Mouse (Mus musculus): Measurements from ENCODE around the gene Olfr728. TPM values are rescaled to one million over a fixed set of nuclear protein-coding genes. Genes with fewer than 3 reads are reported as not detected.

The Olfr728 gene
- total RNA-seq (2022) = not detected

DNA sequence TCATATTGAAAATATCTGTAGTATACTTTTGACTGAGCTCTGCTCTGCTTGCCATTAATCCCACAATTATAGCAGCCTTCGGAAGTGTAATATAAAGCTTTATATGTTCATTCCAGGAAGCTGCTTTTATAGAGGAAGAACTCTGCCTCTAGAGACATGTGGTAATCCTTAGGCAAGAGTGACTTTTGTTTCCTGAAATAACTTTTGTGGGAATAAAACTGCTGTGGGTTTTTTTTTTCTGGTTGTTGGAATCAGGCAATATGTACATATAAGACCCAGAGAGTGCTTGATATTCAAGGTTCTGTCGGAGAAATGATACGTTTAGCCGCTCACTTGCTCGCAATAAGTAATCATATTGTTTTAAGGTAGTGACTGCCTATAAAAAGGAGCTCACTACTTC lies at the start of gene Olfr728:
TSS of gene Olfr728 (minus strand) at position 101 of the 400 bp plus-strand sequence.
- DNase-seq (ENCODE audit: low spot score in 2 of 2) = no peak

- DNase-seq (ENCODE audit: low spot score in 2 of 2) = no peak
Observed at GRCm38 (mm10) chr14:50188098-50188497, 45.6 kb upstream of the Olfr728 start, which contains the start of gene Olfr730. Gene Olfr730 (minus strand): TSS chr14:50188198.

DNA sequence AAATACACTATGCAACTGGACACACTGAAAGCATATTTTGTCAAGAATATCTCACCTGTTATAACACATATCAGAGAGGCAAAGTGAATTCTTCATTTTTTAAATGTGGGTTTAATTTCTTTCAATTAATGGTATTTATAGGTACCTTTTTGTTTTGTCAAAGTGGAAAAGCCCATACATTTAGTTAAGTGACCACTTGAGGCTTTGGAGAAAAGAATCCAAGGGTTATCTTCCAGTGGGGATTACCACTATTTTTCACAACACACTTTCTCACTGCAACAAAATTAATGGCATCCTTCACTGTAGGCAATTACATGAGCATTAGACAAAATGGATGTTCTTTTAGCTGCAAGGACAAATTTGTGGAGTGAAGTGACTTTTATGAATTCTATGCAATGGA lies 10.3 kb upstream of the Olfr728 start, which contains the start of gene Olfr729:
TSS of gene Olfr729 (minus strand) at position 101 of the 400 bp plus-strand sequence.
- no peak for DNase-seq (ENCODE audit: low spot score in 2 of 2)

GRCm38 (mm10) chr14:50122886-50123285 lies 19.6 kb downstream of the Olfr728 start, which contains the start of gene Olfr727:
Gene Olfr727 (plus strand): TSS chr14:50123186.
- no peak for DNase-seq (ENCODE audit: low spot score in 2 of 2)

DNA sequence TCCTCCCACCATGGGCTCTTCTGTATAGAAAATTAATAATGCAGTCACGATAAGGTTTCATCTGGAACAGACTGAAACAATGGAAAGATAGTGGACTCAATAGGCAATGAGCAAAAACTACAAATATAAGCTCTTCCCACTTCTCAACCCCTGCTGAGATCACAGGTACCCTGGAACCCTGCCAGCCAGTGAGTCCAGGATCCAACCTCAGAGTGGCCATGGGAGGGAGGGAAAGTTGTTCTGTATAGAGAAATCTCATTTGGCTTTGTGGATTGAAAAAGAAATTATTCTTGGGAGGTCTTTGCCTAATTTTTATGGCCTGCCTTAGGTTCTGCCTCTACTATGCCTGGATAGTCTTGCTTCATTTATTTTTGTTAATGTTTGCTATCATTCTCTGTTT lies 51.6 kb downstream of the Olfr728 start, which contains the start of gene Olfr726:
TSS of gene Olfr726 (minus strand) at position 101 of the 400 bp plus-strand sequence.
- no peak for DNase-seq (ENCODE audit: low spot score in 2 of 2)

Other genes with a start within 250 kb of the Olfr728 start
- gene Olfr722, start 240.7 kb downstream of the Olfr728 start, total RNA-seq (2022) = not detected
- gene Olfr723, start 210.9 kb downstream of the Olfr728 start, total RNA-seq (2022) = not detected
- not detected for gene Olfr724, start 179.4 kb downstream of the Olfr728 start, total RNA-seq (2022)
- gene Olfr725, start 102.3 kb downstream of the Olfr728 start, total RNA-seq (2022) = not detected
- not detected for gene Olfr726, start 51.7 kb downstream of the Olfr728 start, total RNA-seq (2022)
- not detected for gene Olfr727, start 19.5 kb downstream of the Olfr728 start, total RNA-seq (2022)
- gene Olfr729, start 10.2 kb upstream of the Olfr728 start, total RNA-seq (2022) = not detected
- not detected for gene Olfr730, start 45.5 kb upstream of the Olfr728 start, total RNA-seq (2022)
- gene Olfr731, start 99.2 kb upstream of the Olfr728 start, total RNA-seq (2022) = not detected
- gene Olfr732, start 141.5 kb upstream of the Olfr728 start, total RNA-seq (2022) = not detected
- not detected for gene Olfr733, start 158.8 kb upstream of the Olfr728 start, total RNA-seq (2022)
- gene Olfr734, start 184.1 kb upstream of the Olfr728 start, total RNA-seq (2022) = not detected
- not detected for gene Olfr735, start 206.2 kb upstream of the Olfr728 start, total RNA-seq (2022)
- not detected for gene Tlr11, start 215.2 kb upstream of the Olfr728 start, total RNA-seq (2022)
- not detected for gene Olfr736, start 238.5 kb upstream of the Olfr728 start, total RNA-seq (2022)

Data from layer of hippocampus, adult 8-10 months (tissue).